Mouse (Mus musculus) MEL (cell line): ENCODE results near the gene Omd.

Source experiments
- CTCF ChIP-seq, 3 experiments: IDR thresholded peaks in 2 of 3; conservative IDR thresholded peaks in 1 of 3; 2 replicates each; pipeline ENCODE4 v1.5.1; 2011 to 2012; ENCODE audit warnings: low read length in 3 of 3, low read depth in 2 of 3, mild to moderate bottlenecking in 2 of 3, improper control_type of control experiment in 1 of 3, inconsistent platforms in 1 of 3, mixed read lengths in 1 of 3, moderate library complexity in 1 of 3; ENCODE audit not compliant: control insufficient read depth in 1 of 3, insufficient read depth in 1 of 3, poor library complexity in 1 of 3, severe bottlenecking in 1 of 3
- POLR2A ChIP-seq, 2 experiments: IDR thresholded peaks; 2 replicates each; pipeline ENCODE4 v1.6.1; 2011 to 2012; ENCODE audit warnings: low read length in 2 of 2, mild to moderate bottlenecking in 2 of 2, control low read depth in 1 of 2, improper control_type of control experiment in 1 of 2, low read depth in 1 of 2, moderate library complexity in 1 of 2; ENCODE audit not compliant: control insufficient read depth in 1 of 2, insufficient read depth in 1 of 2, poor library complexity in 1 of 2
- ZKSCAN1 ChIP-seq: IDR thresholded peaks from 2 replicates; pipeline ENCODE4 v1.6.1; 2012; ENCODE audit warnings: low read depth, mild to moderate bottlenecking, inconsistent platforms, low read length, improper control_type of control experiment, moderate library complexity

DNA sequence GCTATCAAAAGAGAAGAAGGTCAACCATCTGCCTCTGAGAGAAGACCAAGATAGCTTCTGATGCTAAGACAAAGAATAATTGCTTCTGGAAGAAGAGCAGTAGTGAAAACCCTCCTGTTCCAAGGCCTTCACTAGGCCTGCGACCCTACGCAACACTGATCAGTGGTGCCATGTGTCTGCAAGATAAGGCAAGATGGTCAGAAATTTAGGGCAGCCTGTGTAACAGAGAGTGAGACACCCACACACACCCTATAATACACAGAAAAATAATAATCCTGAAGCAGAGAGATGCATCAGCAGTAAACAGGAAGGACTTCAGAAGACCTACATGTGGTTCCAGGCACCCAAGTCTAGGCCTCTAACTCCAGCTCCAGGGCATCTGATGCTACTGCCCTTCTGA lies 57.7 kb downstream of the Omd start:
- no peak for TF ChIP-seq ZKSCAN1
- no peak for TF ChIP-seq CTCF (IDR thresholded peaks at IDR 0.05 in 2 of 3, conservative IDR thresholded peaks at IDR 0.05 in 1 of 3; ENCODE audit: control insufficient read depth in 1 of 3, insufficient read depth in 1 of 3, low read depth in 2 of 3, low read length in 3 of 3, poor library complexity in 1 of 3, severe bottlenecking in 1 of 3)
- TF ChIP-seq POLR2A (IDR thresholded peaks at IDR 0.05; ENCODE audit: control insufficient read depth in 1 of 2, insufficient read depth in 1 of 2, low read depth in 1 of 2, low read length in 2 of 2, poor library complexity in 1 of 2): no peak
